Mouse (Mus musculus) CH12.LX (cell line): ENCODE measurements around the gene Mpv17l2. TPM values are rescaled to one million over a fixed set of nuclear protein-coding genes. Genes with fewer than 3 reads are reported as not detected.
A peak's percentile ranks its signal among the peaks of the same experiment; 100 is the strongest.

ENCODE experiments used
- DNase-seq: peaks from one replicate; pipeline ENCODE4 v3.0.0-alpha.2; 2013; ENCODE audit errors: extremely low read depth
- H3K27ac ChIP-seq: 2 replicates; pipeline ENCODE4 v1.5.1; 2012; ENCODE audit warnings: low read depth, mild to moderate bottlenecking, control low read depth, moderate library complexity; ENCODE audit not compliant: insufficient read depth
- H3K27me3 ChIP-seq: replicated peaks from 2 replicates; pipeline ENCODE3; 2012; ENCODE audit warnings: inconsistent platforms
- H3K36me3 ChIP-seq, 2 experiments: replicated peaks in 1 of 2; 2 replicates each; pipeline versions ENCODE3 to v1.6.1; 2012; ENCODE audit warnings: inconsistent platforms in 1 of 2, low read length in 1 of 2, mild to moderate bottlenecking in 1 of 2, mixed read lengths in 1 of 2, moderate library complexity in 1 of 2; ENCODE audit not compliant: control insufficient read depth in 1 of 2, insufficient read depth in 1 of 2
- H3K4me1 ChIP-seq, 2 experiments: 2 replicates each; pipeline ENCODE4 v1.6.1; 2012; ENCODE audit warnings: inconsistent platforms in 1 of 2, moderate library complexity in 1 of 2; ENCODE audit not compliant: insufficient read depth in 2 of 2, control insufficient read depth in 1 of 2
- H3K4me2 ChIP-seq: 2 replicates; pipeline ENCODE4 v1.6.1; 2012; ENCODE audit warnings: low read depth, mild to moderate bottlenecking, control low read depth; ENCODE audit not compliant: poor library complexity, insufficient read depth, severe bottlenecking
- H3K4me3 ChIP-seq, 3 experiments: fragments of 150-350 bp in 1 of 3; sonication (generic) in 1 of 3; replicated peaks in 1 of 3; 2 replicates each; pipeline versions ENCODE3 to v1.5.1; 2011 to 2012; ENCODE audit warnings: low read depth in 2 of 3, low read length in 2 of 3, mild to moderate bottlenecking in 2 of 3, moderate library complexity in 2 of 3, control low read depth in 1 of 3, improper control_type of control experiment in 1 of 3, inconsistent platforms in 1 of 3, mixed read lengths in 1 of 3; ENCODE audit not compliant: poor library complexity in 1 of 3
- H3K79me2 ChIP-seq: replicated peaks from 2 replicates; pipeline ENCODE4 v1.6.1; 2012; ENCODE audit warnings: mild to moderate bottlenecking, moderate library complexity; ENCODE audit not compliant: control insufficient read depth, poor library complexity, insufficient read depth, severe bottlenecking; ENCODE audit errors: extremely low read depth
- H3K9ac ChIP-seq: 2 replicates; pipeline ENCODE4 v1.6.1; 2012; ENCODE audit warnings: low read depth, mild to moderate bottlenecking, control low read depth, moderate library complexity; ENCODE audit not compliant: insufficient read depth
- H3K9me3 ChIP-seq: replicated peaks from 2 replicates; pipeline ENCODE3; 2012; ENCODE audit warnings: low read length, inconsistent platforms, mixed read lengths
- BHLHE40 ChIP-seq: IDR thresholded peaks from 2 replicates; pipeline ENCODE4 v1.6.1; 2011; ENCODE audit warnings: mild to moderate bottlenecking, low read depth, low read length, improper control_type of control experiment
- CHD1 ChIP-seq: IDR thresholded peaks from 2 replicates; pipeline ENCODE4 v1.6.1; 2012; ENCODE audit warnings: low read depth, low read length, improper control_type of control experiment, inconsistent platforms
- CTCF ChIP-seq, 2 experiments: IDR thresholded peaks in 1 of 2; conservative IDR thresholded peaks in 1 of 2; 2 replicates each; pipeline ENCODE4 v1.5.1; 2011 to 2012; ENCODE audit warnings: low read depth in 2 of 2, low read length in 2 of 2, improper control_type of control experiment in 1 of 2, inconsistent platforms in 1 of 2, mild to moderate bottlenecking in 1 of 2, moderate library complexity in 1 of 2
- ELF1 ChIP-seq: IDR thresholded peaks from 2 replicates; pipeline ENCODE4 v1.6.1; 2014; ENCODE audit warnings: low read depth, mild to moderate bottlenecking, inconsistent platforms, low read length, improper control_type of control experiment
- EP300 ChIP-seq: IDR thresholded peaks from 2 replicates; pipeline ENCODE4 v1.6.1; 2011; ENCODE audit warnings: low read length, improper control_type of control experiment
- ETS1 ChIP-seq: conservative IDR thresholded peaks from 2 replicates; pipeline ENCODE4 v1.6.1; 2012; ENCODE audit warnings: low read depth, mild to moderate bottlenecking, inconsistent platforms, low read length, improper control_type of control experiment, moderate library complexity
- IRF4 ChIP-seq: IDR thresholded peaks from 2 replicates; pipeline ENCODE4 v1.6.1; 2014; ENCODE audit warnings: low read depth, mild to moderate bottlenecking, inconsistent platforms, low read length, improper control_type of control experiment
- JUN ChIP-seq: IDR thresholded peaks from 2 replicates; pipeline ENCODE4 v1.6.1; 2011; ENCODE audit warnings: low read depth, mild to moderate bottlenecking, low read length, improper control_type of control experiment, moderate library complexity; ENCODE audit not compliant: insufficient read depth
- JUND ChIP-seq: conservative IDR thresholded peaks from 2 replicates; pipeline ENCODE4 v1.6.1; 2011; ENCODE audit warnings: low read depth, low read length, improper control_type of control experiment
- MAFK ChIP-seq: IDR thresholded peaks from 2 replicates; pipeline ENCODE4 v1.6.1; 2011; ENCODE audit warnings: low read length, improper control_type of control experiment; ENCODE audit not compliant: insufficient replicate concordance
- MAX ChIP-seq: IDR thresholded peaks from 2 replicates; pipeline ENCODE4 v1.6.1; 2011; ENCODE audit warnings: low read length, improper control_type of control experiment
- MAZ ChIP-seq: IDR thresholded peaks from 2 replicates; pipeline ENCODE4 v1.6.1; 2012; ENCODE audit warnings: low read depth, mild to moderate bottlenecking, inconsistent platforms, low read length, improper control_type of control experiment, moderate library complexity
- MEF2A ChIP-seq: IDR thresholded peaks from 2 replicates; pipeline ENCODE4 v1.6.1; 2014; ENCODE audit warnings: low read depth, mild to moderate bottlenecking, inconsistent platforms, low read length, improper control_type of control experiment, borderline replicate concordance
- MXI1 ChIP-seq: IDR thresholded peaks from 2 replicates; pipeline ENCODE4 v1.6.1; 2011; ENCODE audit warnings: mild to moderate bottlenecking, low read depth, low read length, improper control_type of control experiment
- MYC ChIP-seq: IDR thresholded peaks from 2 replicates; pipeline ENCODE4 v1.6.1; 2011; ENCODE audit warnings: low read depth, mild to moderate bottlenecking, improper control_type of control experiment, low read length
- SIN3A ChIP-seq: IDR thresholded peaks from 2 replicates; pipeline ENCODE4 v1.6.1; 2012; ENCODE audit warnings: low read length, improper control_type of control experiment, inconsistent platforms
- TCF12 ChIP-seq: IDR thresholded peaks from 2 replicates; pipeline ENCODE4 v1.6.1; 2014; ENCODE audit warnings: low read depth, mild to moderate bottlenecking, inconsistent platforms, low read length, improper control_type of control experiment
- UBTF ChIP-seq: IDR thresholded peaks from 2 replicates; pipeline ENCODE4 v1.6.1; 2012; ENCODE audit warnings: low read depth, mild to moderate bottlenecking, inconsistent platforms, low read length, improper control_type of control experiment, moderate library complexity
- USF1 ChIP-seq: IDR thresholded peaks from 2 replicates; pipeline ENCODE4 v1.6.1; 2014; ENCODE audit warnings: low read depth, mild to moderate bottlenecking, inconsistent platforms, low read length, improper control_type of control experiment
- ZKSCAN1 ChIP-seq: IDR thresholded peaks from 2 replicates; pipeline ENCODE4 v1.6.1; 2012; ENCODE audit warnings: low read depth, inconsistent platforms, low read length, improper control_type of control experiment, borderline replicate concordance
- ZNF384 ChIP-seq: IDR thresholded peaks from 2 replicates; pipeline ENCODE4 v1.6.1; 2012; ENCODE audit warnings: low read depth, low read length, improper control_type of control experiment, inconsistent platforms
- dilution Hi-C: fragments of 300-500 bp; cut with MboI; formaldehyde crosslinking; loops from 2 replicates; pipeline ENCODE4 v1.14.3; 2020; ENCODE audit warnings: low sequenced_read_pairs; ENCODE audit not compliant: extremely low pct_unique_long_range_greater_than_20kb, extremely low pct_ligation_motif_present
- in situ Hi-C: fragments of 300-500 bp; cut with MboI; formaldehyde crosslinking; loops from 3 replicates; pipeline ENCODE4 v1.14.3; 2019; ENCODE audit warnings: low sequenced_read_pairs, low pct_ligation_motif_present, low pct_unique_long_range_greater_than_20kb, mixed read lengths
- polyA plus RNA-seq: library from polyadenylated mRNA; unstranded; fragments of >175 nt; gene quantifications from 2 replicates; pipeline ENCODE4 v1.2.1, GENCODE M21; 2012; ENCODE audit warnings: low read depth; ENCODE audit not compliant: insufficient read length
- total RNA-seq, 2 experiments: library from RNA; depleted of rRNA; stranded (reverse); fragments of 300-350 nt in 1 of 2; fragments of >200 nt in 1 of 2; gene quantifications; 2 replicates each; pipeline ENCODE4 v1.2.3; 2012 to 2014

The Mpv17l2 gene
- total and polyA plus RNA-seq, 3 experiments: 25.3 to 36.1 (median 27.1) TPM

DNA sequence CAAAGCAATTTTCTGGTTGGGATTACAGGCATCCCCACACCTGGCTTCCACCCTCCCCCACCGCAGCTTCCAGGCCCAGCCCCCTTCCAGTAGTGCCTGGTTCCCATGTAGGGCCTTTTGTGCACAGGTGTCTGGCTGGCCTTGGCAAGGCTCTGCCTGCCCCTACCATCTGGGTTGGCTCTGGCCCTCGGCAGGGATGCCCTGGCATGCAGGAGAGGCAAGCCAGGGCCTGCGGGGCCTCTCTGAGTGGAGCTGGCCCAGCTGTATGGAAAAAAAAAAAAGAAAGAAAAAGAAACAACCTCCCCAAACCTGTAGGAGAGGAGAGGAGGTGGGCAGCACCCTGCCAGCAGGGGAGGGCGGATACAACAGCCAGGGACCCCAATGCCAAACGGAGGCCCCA lies 12.7 kb upstream of the Mpv17l2 start:
- dilution Hi-C loops: no loop called here
- 0 out of 2 replicates have a peak overlapping the region, but pooled peaks have one; percentile 24 for H3K9ac ChIP-seq
- H3K36me3 ChIP-seq: peaks cover 37 to 64% of the 10 kb centered on the region in 2 experiments
- TF ChIP-seq CTCF (conservative IDR thresholded peaks at IDR 0.05 in 1 of 2, IDR thresholded peaks at IDR 0.05 in 1 of 2; ENCODE audit: low read depth in 2 of 2, low read length in 2 of 2) (no peak), TCF12 (peak; percentile 77; the same call in 1 of the 2 replicates), CHD1 (peak; percentile 86; the same call in 1 of the 2 replicates), ZNF384 (peak; percentile 74), MAX (no peak), USF1 (no peak)
- TF ChIP-seq, all 38 proteins: peak for 3
- Histone ChIP-seq H3K27me3 (no peaks in the 10 kb centered on the region), H3K79me2 (peaks cover 7% of the 10 kb centered on the region; the same call in 1 of the 2 replicates), H3K27ac (peak overlapping the region; percentile 83), H3K4me2 (peak overlapping the region; percentile 78), H3K4me1 (peaks cover 56 to 77% of the 10 kb centered on the region in 2 experiments), H3K4me3 (no peak overlapping the region), H3K9me3 (no peaks in the 10 kb centered on the region)
- no peak for DNase-seq
- in situ Hi-C loops: no loop called here

GRCm38 (mm10) chr8:70772890-70773289 lies 12.1 kb upstream of the Mpv17l2 start:
- H3K27me3 ChIP-seq: no peaks in the 10 kb centered on the region
- dilution Hi-C loops: no loop called here
- no peak overlapping the region for H3K4me3 ChIP-seq
- H3K4me1 ChIP-seq: peaks cover 54 to 77% of the 10 kb centered on the region in 2 experiments
- peak; percentile 92 for TF ChIP-seq SIN3A
- peak; percentile 80 for TF ChIP-seq EP300
- peak; percentile 93 for TF ChIP-seq MYC
- TF ChIP-seq MAZ: 0 out of 2 replicates have a peak, but pooled peaks have one; percentile 42
- TF ChIP-seq MAX: peak; percentile 88
- peak; percentile 67; the same call in 1 of the 2 replicates for TF ChIP-seq JUN
- peak; percentile 78; the same call in 1 of the 2 replicates for TF ChIP-seq UBTF
- TF ChIP-seq CHD1: no peak
- no peak for TF ChIP-seq ZKSCAN1
- peak; percentile 97 for TF ChIP-seq IRF4
- no peak for TF ChIP-seq USF1
- 0 out of 2 replicates have a peak, but pooled peaks have one; percentile 54 for TF ChIP-seq MEF2A
- peak; percentile 88 for TF ChIP-seq JUND
- peak; percentile 89 for TF ChIP-seq MXI1
- peak; percentile 28; the same call in 1 of the 2 replicates for TF ChIP-seq ELF1
- TF ChIP-seq BHLHE40: peak; percentile 76
- peak; percentile 80 for TF ChIP-seq ETS1
- no peak for TF ChIP-seq ZNF384
- TF ChIP-seq MAFK: no peak
- TF ChIP-seq, all 38 proteins: peak for 14
- H3K36me3 ChIP-seq: peaks cover 32 to 59% of the 10 kb centered on the region in 2 experiments
- peak overlapping the region; percentile 18 for H3K4me2 ChIP-seq
- peaks cover 7% of the 10 kb centered on the region; the same call in 1 of the 2 replicates for H3K79me2 ChIP-seq
- 0 out of 2 replicates have a peak overlapping the region, but pooled peaks have one; percentile 6 for H3K9ac ChIP-seq
- H3K27ac ChIP-seq: peak overlapping the region; percentile 83
- in situ Hi-C loops: no loop called here
- H3K9me3 ChIP-seq: no peaks in the 10 kb centered on the region
- DNase-seq: peak; percentile 78
